Mouse (Mus musculus) embryonic facial prominence, embryonic 13.5 days (tissue): Measurements from ENCODE around the gene Igsf9b. TPM values are rescaled to one million over a fixed set of nuclear protein-coding genes. Genes with fewer than 3 reads are reported as not detected.
A peak's percentile ranks its signal among the peaks of the same experiment; 100 is the strongest.

Experiments used
- ATAC-seq: fragments of 200-750 bp; cut with Nextera tagmentation; 2 replicates; pipeline ENCODE4 v1.8.0; 2017; ENCODE audit warnings: low read depth; ENCODE audit not compliant: insufficient number of reproducible peaks, insufficient read depth, low FRiP score, low TSS enrichment
- H3K27ac ChIP-seq: fragments of 300-500 bp; sonication (generic); 2 replicates; pipeline ENCODE4 v1.5.1; 2015; ENCODE audit warnings: moderate library complexity, mild to moderate bottlenecking, inconsistent platforms
- H3K27me3 ChIP-seq: fragments of 300-500 bp; sonication (generic); 2 replicates; pipeline ENCODE4 v1.6.1; 2015; ENCODE audit warnings: mild to moderate bottlenecking, inconsistent platforms
- H3K36me3 ChIP-seq: fragments of 300-500 bp; sonication (generic); 2 replicates; pipeline ENCODE4 v1.6.1; 2015; ENCODE audit warnings: mild to moderate bottlenecking, inconsistent platforms
- H3K4me1 ChIP-seq: fragments of 300-500 bp; sonication (generic); 2 replicates; pipeline ENCODE4 v1.6.1; 2015; ENCODE audit warnings: inconsistent platforms
- H3K4me2 ChIP-seq: fragments of 300-500 bp; sonication (generic); 2 replicates; pipeline ENCODE4 v1.6.1; 2015; ENCODE audit warnings: moderate library complexity, mild to moderate bottlenecking, inconsistent platforms
- H3K4me3 ChIP-seq: fragments of 300-500 bp; sonication (generic); 2 replicates; pipeline ENCODE4 v1.5.1; 2015; ENCODE audit warnings: mild to moderate bottlenecking, inconsistent platforms
- H3K9ac ChIP-seq: fragments of 300-500 bp; sonication (generic); 2 replicates; pipeline ENCODE4 v1.6.1; 2015; ENCODE audit warnings: mild to moderate bottlenecking, inconsistent platforms
- H3K9me3 ChIP-seq: fragments of 300-500 bp; sonication (generic); 2 replicates; pipeline ENCODE4 v1.6.1; 2016; ENCODE audit warnings: inconsistent platforms
- WGBS: fragments of 180-500 bp; shearing (Covaris S2); methylation state at CpG from one replicate; pipeline ENCODE4 v1.1.7; 2015; ENCODE audit warnings: mixed read lengths; 5-methylcytosine and 5-hydroxymethylcytosine counted together
- polyA plus RNA-seq: library from polyadenylated mRNA; unstranded; fragments of >200 nt; fragmentation: Nextera tagmentation; extraction: Ambion mirVana; gene quantifications from 2 replicates; pipeline ENCODE4 v1.2.1, GENCODE M21; 2015

Gene Igsf9b
- polyA plus RNA-seq, 1 experiment from 2014 or later, result 3.0 TPM

DNA sequence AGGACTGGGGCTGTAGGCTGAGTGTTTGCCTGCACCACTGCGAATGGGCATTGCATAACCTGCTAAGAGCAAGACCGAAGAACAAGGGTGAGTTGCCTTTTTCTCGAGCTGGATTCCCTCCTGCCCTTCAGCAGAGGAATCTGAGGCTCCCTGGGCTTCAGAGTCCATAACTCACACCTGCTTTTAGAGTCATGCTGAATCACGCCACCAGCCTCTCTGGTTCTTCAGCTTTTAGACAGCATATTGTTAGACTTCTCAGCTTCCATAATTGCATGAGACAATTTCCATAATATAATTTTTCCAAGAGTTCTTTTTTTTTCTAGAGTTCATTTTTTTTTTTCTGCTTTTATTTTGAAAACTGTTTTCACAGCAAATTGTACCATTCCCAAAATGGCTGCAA lies 4.6 kb upstream of the Igsf9b start:
- 64% methylated on average over 4 of the region's 4 CpGs for WGBS

DNA sequence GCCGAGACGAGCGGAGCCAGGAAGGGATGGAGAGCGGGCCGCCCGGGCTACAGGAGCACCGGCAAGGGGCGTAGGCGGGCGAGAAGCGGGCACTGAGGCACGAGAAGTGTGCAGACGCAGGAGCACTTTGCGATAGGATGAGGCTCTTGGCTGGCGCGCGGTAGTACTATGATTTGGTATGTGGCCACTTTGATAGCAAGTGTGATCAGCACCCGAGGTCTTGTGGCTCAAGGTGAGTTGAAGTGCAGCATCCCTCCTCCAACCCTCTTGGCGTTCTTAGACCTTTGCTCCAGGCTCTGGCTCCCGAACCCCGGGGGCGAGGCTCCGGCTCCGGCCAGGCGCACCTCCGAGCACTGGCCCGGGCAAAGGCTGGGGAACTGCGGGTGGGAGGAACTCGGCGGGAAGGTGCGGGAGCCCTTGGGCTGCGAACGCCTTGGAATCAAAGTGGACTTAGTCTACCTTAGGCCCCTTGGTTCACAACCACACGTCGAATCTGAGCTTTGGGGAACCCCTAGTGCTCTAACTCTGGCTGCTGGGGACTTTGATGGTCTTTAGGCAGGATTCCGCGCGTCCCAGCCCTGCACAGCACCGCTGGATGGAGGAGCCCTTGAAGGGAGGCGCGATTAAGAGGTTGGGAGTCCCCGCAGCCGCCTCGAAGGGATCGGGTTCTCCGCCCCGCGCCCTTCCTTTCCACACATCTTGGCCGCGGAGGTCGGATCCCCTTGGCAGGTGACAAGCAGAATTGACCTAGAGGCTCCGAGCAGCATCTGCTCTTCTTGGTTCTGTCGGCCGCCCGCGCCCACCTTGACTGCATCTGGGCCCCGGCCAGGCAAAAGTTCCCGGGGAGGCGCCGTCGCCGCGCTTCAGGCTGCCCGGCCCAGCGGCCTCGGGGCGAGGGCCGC lies 533 bp downstream of the Igsf9b start:
- no peak for ATAC-seq
- no peaks in the 10 kb centered on the region for H3K9me3 ChIP-seq
- peak overlapping the region; percentile 61 for H3K9ac ChIP-seq
- peaks cover 54% of the 10 kb centered on the region for H3K27me3 ChIP-seq
- H3K4me3 ChIP-seq, result peak overlapping the region; percentile 73
- peak overlapping the region; percentile 88 for H3K4me2 ChIP-seq
- H3K27ac ChIP-seq, result no peak overlapping the region
- under 1% methylated on average over 68 of the region's 68 CpGs for WGBS
- no peaks in the 10 kb centered on the region for H3K36me3 ChIP-seq
- H3K4me1 ChIP-seq, result peaks cover 41% of the 10 kb centered on the region; the same call in 1 of the 2 replicates

More for the DNA sequence above, 4.6 kb upstream of the Igsf9b start:
- no peak for ATAC-seq
- peaks cover 21% of the 10 kb centered on the region for H3K27me3 ChIP-seq
- H3K4me3 ChIP-seq, result no peak overlapping the region
- H3K36me3 ChIP-seq, result no peaks in the 10 kb centered on the region
- H3K4me2 ChIP-seq, result no peak overlapping the region
- H3K9me3 ChIP-seq, result no peaks in the 10 kb centered on the region
- H3K9ac ChIP-seq, result no peak overlapping the region
- H3K4me1 ChIP-seq, result peaks cover 10% of the 10 kb centered on the region; the same call in 1 of the 2 replicates
- H3K27ac ChIP-seq, result no peak overlapping the region

DNA sequence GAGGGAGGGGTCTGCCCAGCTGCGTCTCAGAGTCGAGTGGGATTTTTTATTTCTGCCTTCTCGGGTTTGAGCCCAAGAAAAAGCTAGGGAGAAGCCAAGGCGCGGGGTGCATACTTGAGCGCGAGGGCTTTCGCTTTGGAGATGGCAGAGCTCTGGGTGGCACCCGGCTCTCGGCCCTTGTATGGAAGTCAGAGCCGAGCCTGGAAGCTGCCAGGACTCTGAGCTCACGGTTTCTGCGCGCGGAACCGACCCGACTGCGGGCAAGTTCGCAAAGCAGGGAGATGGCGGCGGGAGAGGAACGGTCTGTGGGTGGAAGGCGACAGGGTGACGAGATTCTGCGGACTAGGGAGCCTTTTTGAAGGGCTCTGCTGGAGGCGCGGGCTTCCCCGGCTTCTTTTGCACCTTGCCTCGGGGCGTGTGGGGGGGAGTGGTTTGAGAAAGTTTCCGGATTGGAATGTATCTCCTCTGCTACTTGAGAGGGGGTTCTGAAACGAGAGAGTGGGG lies 1.2 kb downstream of the Igsf9b start:
- ATAC-seq, result no peak
- Histone ChIP-seq H3K4me3 (peak overlapping the region; percentile 73), H3K9me3 (no peaks in the 10 kb centered on the region), H3K27ac (no peak overlapping the region), H3K4me2 (peak overlapping the region; percentile 88), H3K27me3 (peaks cover 51% of the 10 kb centered on the region), H3K36me3 (no peaks in the 10 kb centered on the region), H3K4me1 (peaks cover 43% of the 10 kb centered on the region; the same call in 1 of the 2 replicates), H3K9ac (peak overlapping the region; percentile 61)
- WGBS, result under 1% methylated on average over 32 of the region's 32 CpGs

DNA sequence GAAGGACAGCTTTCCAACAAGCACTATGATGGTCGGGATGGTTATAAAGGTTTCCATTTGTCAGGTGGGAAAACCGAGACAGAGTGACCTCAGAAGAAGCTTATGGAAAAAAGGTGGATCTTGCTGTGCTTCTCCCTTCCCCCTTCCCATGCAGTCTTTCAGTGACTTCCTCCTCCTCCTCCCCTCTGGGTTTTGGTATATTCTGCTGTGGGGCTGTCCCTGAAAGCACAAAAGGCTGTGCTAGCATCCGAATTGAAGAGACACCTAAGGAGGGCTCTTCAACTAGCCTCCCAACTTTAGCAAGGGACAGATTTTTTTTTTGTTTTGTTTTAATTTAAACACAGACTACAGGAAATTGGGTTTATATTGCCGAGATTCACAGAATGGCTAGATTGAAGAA lies 1.7 kb downstream of the Igsf9b start:
- Histone ChIP-seq H3K4me1 (peaks cover 43% of the 10 kb centered on the region; the same call in 1 of the 2 replicates), H3K36me3 (no peaks in the 10 kb centered on the region), H3K4me2 (peak overlapping the region; percentile 88), H3K27ac (no peak overlapping the region), H3K27me3 (peaks cover 50% of the 10 kb centered on the region), H3K9ac (no peak overlapping the region), H3K9me3 (no peaks in the 10 kb centered on the region), H3K4me3 (peak overlapping the region; percentile 73)
- no peak for ATAC-seq
- WGBS, result 7% methylated on average over 4 of the region's 4 CpGs

DNA sequence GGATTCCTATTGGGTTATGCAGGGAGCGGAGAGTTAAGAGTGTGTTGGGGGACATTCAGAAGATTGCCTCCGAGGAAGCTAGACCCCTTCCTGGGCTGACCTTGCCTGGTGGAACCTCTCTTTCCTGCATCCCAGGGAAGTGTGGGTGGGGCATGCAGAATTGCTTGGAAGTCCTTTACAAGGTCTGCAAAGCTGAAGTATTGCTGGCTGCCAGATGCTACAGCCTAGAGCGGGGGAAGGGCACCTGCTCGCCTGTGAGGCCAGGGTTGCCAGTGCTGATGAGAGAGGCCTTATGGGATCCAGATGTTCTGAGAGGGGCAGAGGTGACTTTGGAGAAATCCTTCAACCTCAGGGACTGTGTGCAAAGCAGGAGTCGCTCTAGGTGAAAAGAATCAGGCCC lies 2.5 kb downstream of the Igsf9b start:
- no peaks in the 10 kb centered on the region for H3K9me3 ChIP-seq
- WGBS, result 29% methylated on average over 5 of the region's 5 CpGs
- no peak overlapping the region for H3K9ac ChIP-seq
- H3K27me3 ChIP-seq, result peaks cover 49% of the 10 kb centered on the region
- H3K4me1 ChIP-seq, result peaks cover 43% of the 10 kb centered on the region; the same call in 1 of the 2 replicates
- H3K4me2 ChIP-seq, result no peak overlapping the region
- no peak for ATAC-seq
- H3K27ac ChIP-seq, result no peak overlapping the region
- H3K36me3 ChIP-seq, result no peaks in the 10 kb centered on the region
- H3K4me3 ChIP-seq, result no peak overlapping the region

GRCm38 (mm10) chr9:27302291-27302690 lies 3.3 kb downstream of the Igsf9b start:
- no peaks in the 10 kb centered on the region for H3K36me3 ChIP-seq
- no peak for ATAC-seq
- no peak overlapping the region for H3K27ac ChIP-seq
- H3K4me3 ChIP-seq, result no peak overlapping the region
- H3K4me1 ChIP-seq, result peaks cover 45% of the 10 kb centered on the region; the same call in 1 of the 2 replicates
- peaks cover 49% of the 10 kb centered on the region for H3K27me3 ChIP-seq
- 46% methylated on average over 5 of the region's 5 CpGs for WGBS
- no peaks in the 10 kb centered on the region for H3K9me3 ChIP-seq
- no peak overlapping the region for H3K9ac ChIP-seq
- H3K4me2 ChIP-seq, result no peak overlapping the region

GRCm38 (mm10) chr9:27303571-27304484 lies 4.8 kb downstream of the Igsf9b start:
- H3K4me1 ChIP-seq, result peaks cover 45% of the 10 kb centered on the region; the same call in 1 of the 2 replicates
- WGBS, result 38% methylated on average over 17 of the region's 17 CpGs
- peaks cover 42% of the 10 kb centered on the region for H3K27me3 ChIP-seq

GRCm38 (mm10) chr9:27304485-27305102 lies 5.6 kb downstream of the Igsf9b start:
- H3K4me1 ChIP-seq, result peaks cover 42% of the 10 kb centered on the region; the same call in 1 of the 2 replicates
- no peak overlapping the region for H3K4me3 ChIP-seq
- WGBS, result 67% methylated on average over 5 of the region's 5 CpGs
- no peak for ATAC-seq
- H3K27me3 ChIP-seq, result peaks cover 36% of the 10 kb centered on the region
- H3K4me2 ChIP-seq, result no peak overlapping the region
- H3K9me3 ChIP-seq, result no peaks in the 10 kb centered on the region
- no peak overlapping the region for H3K27ac ChIP-seq
- H3K36me3 ChIP-seq, result no peaks in the 10 kb centered on the region
- H3K9ac ChIP-seq, result no peak overlapping the region

More at GRCm38 (mm10) chr9:27303571-27304484, 4.8 kb downstream of the Igsf9b start:
- no peak for ATAC-seq
- Histone ChIP-seq H3K36me3 (no peaks in the 10 kb centered on the region), H3K4me3 (no peak overlapping the region), H3K9me3 (no peaks in the 10 kb centered on the region), H3K9ac (no peak overlapping the region), H3K4me2 (no peak overlapping the region), H3K27ac (no peak overlapping the region)

DNA sequence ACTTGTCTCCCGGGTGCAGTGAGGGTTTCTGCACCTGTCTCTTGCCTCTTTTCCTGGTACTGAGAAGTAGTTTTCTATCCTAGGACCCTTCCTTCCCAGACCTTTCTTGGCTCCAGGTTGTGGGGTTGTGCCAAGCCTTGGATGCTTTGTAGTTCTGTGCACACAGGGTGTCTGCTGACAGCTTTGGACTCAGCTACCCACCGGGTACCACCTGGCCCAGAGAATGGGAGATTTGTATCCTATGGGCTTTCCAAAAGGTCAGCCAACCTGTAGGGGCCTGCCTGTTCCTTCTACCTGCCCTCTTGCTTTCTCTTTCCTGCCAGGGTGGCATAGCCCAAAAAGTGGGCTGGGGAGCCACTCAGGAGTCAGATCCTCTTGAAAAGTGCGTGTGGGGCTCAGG lies 6.5 kb downstream of the Igsf9b start:
- Histone ChIP-seq H3K9me3 (no peaks in the 10 kb centered on the region), H3K9ac (no peak overlapping the region), H3K27ac (no peak overlapping the region), H3K36me3 (no peaks in the 10 kb centered on the region), H3K27me3 (peaks cover 27% of the 10 kb centered on the region), H3K4me1 (peaks cover 33% of the 10 kb centered on the region; the same call in 1 of the 2 replicates), H3K4me3 (no peak overlapping the region), H3K4me2 (no peak overlapping the region)
- no peak for ATAC-seq
- 59% methylated on average over 3 of the region's 3 CpGs for WGBS

GRCm38 (mm10) chr9:27306642-27307041 lies 7.6 kb downstream of the Igsf9b start:
- no peak overlapping the region for H3K4me2 ChIP-seq
- H3K4me3 ChIP-seq, result no peak overlapping the region
- H3K27ac ChIP-seq, result no peak overlapping the region
- H3K4me1 ChIP-seq, result peaks cover 22% of the 10 kb centered on the region; the same call in 1 of the 2 replicates
- no peak for ATAC-seq
- peaks cover 16% of the 10 kb centered on the region for H3K27me3 ChIP-seq
- H3K9ac ChIP-seq, result no peak overlapping the region
- 37% methylated on average over 4 of the region's 4 CpGs for WGBS
- H3K9me3 ChIP-seq, result no peaks in the 10 kb centered on the region
- H3K36me3 ChIP-seq, result no peaks in the 10 kb centered on the region

- 17% methylated on average over 3 of the region's 3 CpGs for WGBS
- peaks cover 17% of the 10 kb centered on the region; the same call in 1 of the 2 replicates for H3K4me1 ChIP-seq
- H3K27ac ChIP-seq, result no peak overlapping the region
- no peak overlapping the region for H3K4me3 ChIP-seq
- H3K36me3 ChIP-seq, result no peaks in the 10 kb centered on the region
- H3K27me3 ChIP-seq, result peaks cover 12% of the 10 kb centered on the region; the same call in 1 of the 2 replicates
- no peaks in the 10 kb centered on the region for H3K9me3 ChIP-seq
- no peak overlapping the region for H3K4me2 ChIP-seq
- ATAC-seq, result no peak
- no peak overlapping the region for H3K9ac ChIP-seq
Observed at GRCm38 (mm10) chr9:27307265-27307664, 8.3 kb downstream of the Igsf9b start.
